Mouse (Mus musculus): ENCODE results near the gene Il23a.
"Not testable (repeated sequence)": the region's sequence is repeated elsewhere in the genome, so short reads cannot be mapped to it uniquely, and the experiment has no call there.

The Il23a gene

GRCm38 (mm10) chr10:128268371-128268770 is 30.2 kb downstream of the Il23a start, which contains the start of gene Apof:
Gene Apof (plus strand): TSS chr10:128268671.
- DNase-seq (ENCODE audit: low spot score in 2 of 2): no peak

- DNase-seq (ENCODE audit: low spot score in 2 of 2): no peak
These were observed 34.9 kb downstream of the Il23a start for GRCm38 (mm10) chr10:128263393-128264310.

DNA sequence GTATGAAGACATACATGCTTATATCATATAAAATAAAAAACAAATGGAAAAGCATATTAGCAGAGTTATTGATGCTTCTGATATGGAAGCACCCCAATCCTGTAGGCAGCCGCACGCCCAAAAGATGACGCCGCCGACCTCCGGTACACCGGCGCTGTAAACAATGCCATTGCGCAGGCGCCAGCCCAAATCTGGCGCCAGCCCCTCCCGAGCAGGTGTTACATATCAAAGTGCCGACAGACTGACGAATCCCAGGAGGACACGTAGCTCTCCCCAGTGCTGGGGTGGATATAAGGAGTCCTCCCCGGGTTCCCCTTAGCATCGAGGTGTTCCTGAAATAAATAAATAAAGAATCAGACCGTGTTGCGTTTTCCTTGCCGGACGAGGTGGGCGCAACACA is 36.3 kb downstream of the Il23a start:
- DNase-seq (ENCODE audit: low spot score in 2 of 2): no peak

DNA sequence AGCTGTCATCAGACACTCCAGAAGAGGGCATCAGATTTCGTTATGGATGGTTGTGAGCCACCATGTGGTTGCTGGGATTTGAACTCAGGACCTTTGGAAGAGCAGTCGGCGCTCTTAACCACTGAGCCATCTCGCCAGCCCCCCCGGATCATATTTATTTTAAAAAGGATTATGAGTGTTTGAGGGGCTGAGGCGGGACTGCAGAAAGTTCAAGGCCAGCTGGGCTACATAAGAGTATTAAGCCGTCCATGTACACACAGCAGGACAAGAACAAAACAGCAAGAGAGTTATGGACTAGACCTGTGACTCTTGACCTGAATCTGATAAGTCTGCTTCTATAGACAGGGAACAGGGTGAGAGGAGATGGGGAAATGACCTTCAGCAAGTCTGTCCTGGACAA is 38.2 kb downstream of the Il23a start:
- DNase-seq (ENCODE audit: low spot score in 2 of 2): not testable (repeated sequence)

GRCm38 (mm10) chr10:128259946-128260345 is 38.6 kb downstream of the Il23a start:
- no peak for DNase-seq (ENCODE audit: low spot score in 2 of 2)

GRCm38 (mm10) chr10:128258953-128259352 is 39.6 kb downstream of the Il23a start:
- DNase-seq (ENCODE audit: low spot score in 2 of 2): no peak

DNA sequence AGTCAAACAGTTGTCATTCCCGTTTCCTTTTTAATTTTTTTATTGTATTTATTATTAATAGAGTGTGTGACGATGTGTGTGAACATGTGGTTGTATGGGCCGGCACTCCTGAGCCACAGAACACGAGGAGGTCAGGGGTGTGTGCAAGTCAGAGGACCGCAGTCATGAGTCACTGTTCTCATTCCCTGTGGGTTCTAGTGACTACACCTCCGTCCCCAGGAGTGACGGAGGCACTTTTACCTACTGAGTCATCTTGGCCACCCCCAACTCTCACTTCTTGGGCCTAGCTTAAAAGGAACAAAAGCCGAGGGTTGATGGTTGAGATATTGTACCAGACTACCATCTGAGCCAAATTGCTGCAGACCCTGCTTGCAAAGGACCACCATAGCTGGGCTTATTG is 42.2 kb downstream of the Il23a start:
- DNase-seq (ENCODE audit: low spot score in 2 of 2): no peak

DNA sequence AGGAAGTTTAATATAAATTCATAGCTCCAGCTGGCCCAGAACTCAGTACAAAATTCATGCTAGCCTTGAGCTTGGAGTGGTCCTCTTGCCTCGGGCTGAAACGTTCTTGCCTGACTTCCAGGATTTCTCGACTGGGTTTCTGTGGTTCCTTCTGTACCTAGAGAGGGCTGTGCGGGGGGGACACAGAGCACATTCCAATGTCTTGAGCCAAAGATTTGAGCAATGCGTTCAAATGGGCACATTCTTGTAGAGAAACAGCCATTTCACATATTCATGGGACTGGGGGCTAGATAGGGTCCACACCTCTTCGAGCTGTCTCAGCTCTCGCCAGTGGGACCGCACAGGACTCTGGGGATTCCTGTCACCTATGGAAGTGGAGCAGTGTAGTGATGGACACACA is 42.6 kb downstream of the Il23a start:
- DNase-seq (ENCODE audit: low spot score in 2 of 2): no peak

DNA sequence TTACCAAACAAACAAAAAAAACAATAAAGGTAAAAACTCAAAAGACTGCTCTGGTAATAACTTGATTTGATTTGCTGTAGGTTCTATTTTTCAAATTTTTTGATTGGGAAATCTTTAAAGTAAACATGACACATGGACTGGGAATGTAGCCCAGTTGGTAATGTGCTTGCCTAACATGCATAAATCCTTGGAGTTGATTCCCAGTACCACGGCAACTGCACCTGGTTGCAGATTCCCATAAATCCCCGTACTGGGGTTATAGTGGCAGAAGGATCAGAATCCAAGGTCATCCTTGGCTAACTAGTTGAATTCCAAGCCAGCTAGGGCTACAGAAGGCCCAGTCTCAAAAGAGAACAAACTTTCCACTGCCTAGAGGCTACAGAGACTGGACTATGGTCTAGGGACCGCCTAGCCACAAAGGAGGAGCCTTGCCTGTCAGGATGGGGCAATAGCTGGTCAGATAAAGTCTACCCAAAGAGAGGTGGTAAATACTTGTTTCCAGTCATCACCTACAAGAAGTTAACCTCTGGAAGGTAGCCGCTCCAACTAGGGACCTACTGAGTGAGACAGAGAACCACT is 44.8 kb downstream of the Il23a start, which contains the start of gene Apon:
TSS of gene Apon (plus strand) at position 420 of the 579 bp plus-strand sequence.
- DNase-seq (ENCODE audit: low spot score in 2 of 2): no peak

DNA sequence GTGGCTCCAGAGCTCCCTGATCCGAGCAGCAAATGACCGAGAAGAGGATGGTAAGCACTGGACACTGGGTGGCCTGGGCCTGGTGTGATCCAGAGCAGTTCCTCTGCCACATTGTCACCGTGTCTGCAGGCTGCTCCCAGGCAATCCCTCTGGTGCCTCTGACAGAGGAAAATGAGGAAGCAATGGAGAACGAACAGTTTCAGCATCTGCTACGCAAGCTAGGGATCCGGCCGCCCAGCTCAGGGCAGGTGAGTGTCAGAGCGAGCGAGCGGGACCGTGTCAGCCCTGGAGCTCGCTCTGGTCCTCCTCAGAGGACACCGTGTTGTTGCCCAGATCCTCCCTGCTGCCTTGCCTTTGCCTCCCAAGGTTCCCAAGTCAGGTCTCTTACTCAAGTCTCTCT is 48.0 kb downstream of the Il23a start:
- DNase-seq (ENCODE audit: low spot score in 2 of 2): no peak

DNA sequence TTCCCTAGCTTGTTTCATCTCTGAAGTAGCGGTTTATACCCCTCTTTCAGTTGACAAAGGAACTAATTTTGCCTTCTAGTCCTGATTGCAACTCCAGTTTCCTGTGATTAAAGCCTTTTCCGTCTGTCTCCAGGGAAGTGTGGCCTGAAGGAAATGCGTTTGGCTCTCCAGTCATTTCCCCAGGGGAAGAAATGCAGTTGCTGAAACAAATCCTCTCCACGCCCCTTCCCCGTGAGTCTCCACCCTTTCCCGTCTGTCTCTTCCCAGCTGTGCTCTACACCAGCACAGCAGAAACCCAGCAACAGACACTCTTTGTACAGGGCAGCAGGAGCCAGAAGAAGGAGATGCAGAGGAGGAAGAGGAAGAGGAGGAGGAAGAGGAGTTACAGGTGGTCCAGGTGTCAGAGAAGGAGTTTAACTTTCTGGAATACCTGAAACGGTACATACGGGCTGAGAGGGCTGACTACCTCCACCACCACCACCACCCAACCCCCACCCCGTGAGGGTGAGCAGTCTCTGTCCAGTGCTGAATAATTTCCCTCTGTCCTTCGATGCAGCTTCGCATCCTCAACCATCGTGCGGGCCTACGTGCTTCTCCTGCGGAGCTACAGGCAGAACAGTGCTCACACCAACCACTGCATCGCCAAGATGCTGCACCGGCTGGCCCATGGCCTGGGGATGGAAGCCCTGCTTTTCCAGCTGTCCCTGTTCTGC is 51.4 kb downstream of the Il23a start:
- DNase-seq (ENCODE audit: low spot score in 2 of 2): no peak
